Mouse (Mus musculus): ENCODE results near the gene Zc3h12d. TPM values are rescaled to one million over a fixed set of nuclear protein-coding genes. Genes with fewer than 3 reads are reported as not detected.

The Zc3h12d gene
- polyA plus RNA-seq, 1 experiment from 2014 or later: 0.41 TPM

DNA sequence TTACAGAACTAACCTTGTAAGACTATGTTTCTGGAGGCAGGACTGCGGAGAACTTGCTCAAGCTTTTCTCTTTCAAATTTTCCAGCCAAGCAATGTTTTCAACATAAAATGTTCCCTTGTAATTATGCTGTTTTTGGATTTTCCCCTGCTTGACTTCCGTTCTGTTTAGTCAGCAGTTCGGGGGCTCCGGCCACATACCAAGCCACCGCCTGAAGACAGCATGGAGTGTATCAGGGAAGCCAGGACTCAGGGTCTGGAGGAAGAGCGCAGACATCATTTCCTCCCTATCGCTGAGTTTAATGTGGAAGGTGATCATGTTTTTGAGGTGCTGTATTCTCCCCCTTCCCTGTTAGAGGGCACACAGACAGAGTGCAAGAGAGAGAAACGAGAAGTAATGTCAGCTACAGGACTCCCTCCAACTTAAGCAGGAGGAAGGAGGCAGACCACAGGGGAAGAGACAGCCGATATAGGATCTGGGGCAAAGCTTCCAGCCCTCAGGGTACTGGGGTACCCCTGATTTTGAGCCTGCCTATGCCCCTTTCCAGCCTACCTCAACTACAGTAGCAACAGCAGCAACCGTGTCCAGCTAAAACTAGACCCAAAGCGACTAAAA is 56.1 kb downstream of the Zc3h12d start:
- no peaks in the 10 kb centered on the region for H3K36me3 ChIP-seq
- H3K4me2 ChIP-seq (replicated peaks): no peak overlapping the region
- no peak for ATAC-seq (ENCODE audit: low FRiP score, low read depth)
- no peaks in the 10 kb centered on the region for H3K9me3 ChIP-seq
- no peak overlapping the region; the same call in 1 of the 2 replicates for H3K27ac ChIP-seq
- H3K9ac ChIP-seq: no peak overlapping the region
- H3K27me3 ChIP-seq: no peaks in the 10 kb centered on the region
- no peaks in the 10 kb centered on the region for H3K4me1 ChIP-seq
- 85% methylated on average over 11 of the region's 11 CpGs for WGBS
- no peak overlapping the region for H3K4me3 ChIP-seq

DNA sequence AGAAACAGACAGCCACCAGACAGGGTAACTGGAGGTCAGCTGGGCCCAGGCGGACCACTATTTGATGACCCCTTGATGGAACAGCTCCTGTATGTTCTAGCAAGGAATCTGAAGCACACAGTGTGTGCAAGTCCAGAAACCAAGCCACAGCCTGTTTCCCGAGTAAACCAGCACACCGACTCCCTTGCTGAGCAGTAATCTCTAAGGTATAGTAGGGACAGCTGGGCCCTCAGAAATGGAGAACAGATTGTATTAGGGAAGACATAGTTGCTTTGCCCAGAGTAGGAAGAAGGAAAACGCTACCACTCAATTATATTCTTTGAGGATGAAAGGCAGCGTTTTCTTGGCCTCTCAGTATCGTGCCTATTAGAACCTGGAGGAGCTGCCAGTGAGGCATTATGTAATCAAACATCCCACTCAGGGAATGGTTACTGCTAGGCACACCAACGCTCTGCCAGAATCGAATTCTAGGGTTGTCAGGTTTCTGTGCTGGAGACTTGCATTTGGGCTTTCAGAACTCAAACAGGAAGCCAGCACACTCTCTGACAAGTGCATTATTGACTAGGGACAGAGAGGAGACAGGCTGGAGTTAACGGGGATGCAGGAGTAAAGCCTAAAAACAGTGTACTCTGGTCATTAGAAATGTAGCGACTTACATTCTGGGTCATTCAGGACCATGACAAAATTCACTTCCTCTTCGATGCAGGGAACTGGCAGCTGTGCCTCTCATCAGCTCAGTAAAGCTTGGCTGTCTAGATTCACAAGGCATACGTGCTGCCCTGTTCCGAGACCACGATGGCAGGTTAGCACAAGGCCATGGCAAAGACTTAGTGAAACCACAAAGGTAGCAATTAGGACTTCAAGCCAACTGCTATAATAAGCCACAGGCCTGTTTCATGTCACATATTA is 68.7 kb downstream of the Zc3h12d start:
- no peak overlapping the region; the same call in 1 of the 2 replicates for H3K27ac ChIP-seq
- no peaks in the 10 kb centered on the region for H3K9me3 ChIP-seq
- H3K27me3 ChIP-seq: no peaks in the 10 kb centered on the region
- no peaks in the 10 kb centered on the region for H3K4me1 ChIP-seq
- 88% methylated on average over 14 of the region's 14 CpGs for WGBS
- no peak overlapping the region for H3K9ac ChIP-seq
- H3K4me2 ChIP-seq (replicated peaks): no peak overlapping the region
- ATAC-seq (ENCODE audit: low FRiP score, low read depth): no peak
- peaks cover 58% of the 10 kb centered on the region for H3K36me3 ChIP-seq
- no peak overlapping the region for H3K4me3 ChIP-seq

DNA sequence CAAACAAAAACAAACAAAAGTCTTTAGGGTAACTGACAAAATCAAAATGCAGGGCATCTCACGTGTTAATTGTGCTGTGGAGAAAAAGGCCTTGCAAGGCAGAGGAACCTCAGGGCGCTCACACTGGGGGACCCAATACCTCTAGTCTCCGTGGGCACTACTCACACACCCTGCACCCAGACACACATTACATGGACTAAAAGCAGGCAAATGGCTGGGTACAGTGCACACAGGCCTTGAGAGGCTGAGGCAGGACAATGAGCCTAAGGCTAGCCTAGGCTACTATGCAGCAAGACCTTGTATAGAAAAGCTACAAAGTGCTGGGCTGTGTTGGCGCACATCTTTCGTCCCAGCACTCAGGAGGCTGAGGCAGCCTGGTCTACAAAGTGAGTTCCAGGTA is 71.9 kb downstream of the Zc3h12d start:
- Histone ChIP-seq H3K4me1 (no peaks in the 10 kb centered on the region), H3K27ac (no peak overlapping the region), H3K4me2 (replicated peaks) (no peak overlapping the region), H3K36me3 (peaks cover 84% of the 10 kb centered on the region), H3K9me3 (no peaks in the 10 kb centered on the region), H3K9ac (no peak overlapping the region), H3K27me3 (no peaks in the 10 kb centered on the region), H3K4me3 (no peak overlapping the region)
- no peak for ATAC-seq (ENCODE audit: low FRiP score, low read depth)
- 95% methylated on average over 5 of the region's 5 CpGs for WGBS

DNA sequence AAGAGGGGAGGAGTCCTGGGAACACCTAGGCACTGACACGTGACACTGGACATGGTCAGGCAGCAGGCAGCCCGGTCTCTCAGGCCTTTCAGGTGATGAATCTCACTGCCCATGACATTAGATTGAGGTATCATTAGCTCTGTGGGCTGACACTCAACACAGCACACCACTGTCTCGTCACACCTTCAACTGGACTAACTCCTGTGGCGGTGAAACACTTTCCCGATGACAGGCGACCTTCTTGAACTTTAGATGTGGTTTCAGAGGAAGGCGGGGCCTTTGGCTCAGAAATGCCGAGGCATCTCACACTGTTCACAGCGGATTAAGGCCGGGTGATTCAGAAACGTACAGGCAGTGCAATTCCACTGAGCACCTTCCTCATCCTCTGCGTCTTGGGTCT is 74.9 kb downstream of the Zc3h12d start:
- H3K27ac ChIP-seq: no peak overlapping the region
- no peaks in the 10 kb centered on the region for H3K27me3 ChIP-seq
- 89% methylated on average over 12 of the region's 12 CpGs for WGBS
- H3K4me2 ChIP-seq (replicated peaks): no peak overlapping the region
- no peaks in the 10 kb centered on the region for H3K9me3 ChIP-seq
- H3K4me3 ChIP-seq: no peak overlapping the region
- H3K9ac ChIP-seq: no peak overlapping the region
- H3K4me1 ChIP-seq: no peaks in the 10 kb centered on the region; the same call in 1 of the 2 replicates
- no peak for ATAC-seq (ENCODE audit: low FRiP score, low read depth)
- H3K36me3 ChIP-seq: peaks cover 77% of the 10 kb centered on the region

DNA sequence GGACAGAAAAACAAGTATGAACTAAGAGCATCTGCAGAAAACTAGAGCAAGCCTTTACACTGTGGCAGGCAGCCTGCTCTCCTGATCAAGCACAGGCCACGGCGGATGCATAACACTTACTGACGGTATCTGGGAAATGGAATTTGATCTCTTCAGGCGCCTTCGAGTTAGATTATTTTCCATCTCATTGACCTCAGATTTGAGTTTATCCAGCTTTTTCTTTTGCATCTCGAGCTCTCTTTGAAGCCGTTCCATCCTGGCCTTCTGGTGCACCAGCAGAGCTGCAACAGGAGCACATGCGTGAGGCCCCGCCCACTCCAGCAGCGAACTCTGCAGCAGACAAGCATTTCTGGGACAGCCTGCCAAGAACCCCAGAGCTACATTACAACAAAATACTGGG is 79.0 kb downstream of the Zc3h12d start:
- no peak overlapping the region for H3K4me3 ChIP-seq
- ATAC-seq (ENCODE audit: low FRiP score, low read depth): no peak

More for the DNA sequence above, 79.0 kb downstream of the Zc3h12d start:
- Histone ChIP-seq H3K9ac (no peak overlapping the region), H3K27me3 (no peaks in the 10 kb centered on the region), H3K4me1 (no peaks in the 10 kb centered on the region; the same call in 1 of the 2 replicates), H3K36me3 (peaks cover 64% of the 10 kb centered on the region), H3K9me3 (no peaks in the 10 kb centered on the region), H3K27ac (no peak overlapping the region), H3K4me2 (replicated peaks) (no peak overlapping the region)
- WGBS: 68% methylated on average over 10 of the region's 10 CpGs

Small RNA genes lying within 50 kb of the gene (microRNA-seq; reads per million reads assigned to microRNA genes)
- gene Mir5104: 1.2 reads per million

Other genes starting within 250 kb of the Zc3h12d start
- 1.2 and 1.3 TPM in 2 replicates for gene Lrp11, start 242.7 kb upstream of the Zc3h12d start, polyA plus RNA-seq (2015; fragmentation: Nextera tagmentation; extraction: Ambion mirVana)
- gene Nup43, start 165.0 kb upstream of the Zc3h12d start, polyA plus RNA-seq (2015; fragmentation: Nextera tagmentation; extraction: Ambion mirVana): 61.0 and 67.0 TPM in 2 replicates
- gene Pcmt1, start 151.3 kb upstream of the Zc3h12d start, polyA plus RNA-seq (2015; fragmentation: Nextera tagmentation; extraction: Ambion mirVana): 125 and 132 TPM in 2 replicates
- gene Lats1, start 151.3 kb upstream of the Zc3h12d start, polyA plus RNA-seq (2015; fragmentation: Nextera tagmentation; extraction: Ambion mirVana): 7.3 and 7.6 TPM in 2 replicates
- gene Katna1, start 106.5 kb upstream of the Zc3h12d start, polyA plus RNA-seq (2015; fragmentation: Nextera tagmentation; extraction: Ambion mirVana): 59.9 and 62.3 TPM in 2 replicates
- 84.4 and 88.7 TPM in 2 replicates for gene Ginm1, start 39.6 kb upstream of the Zc3h12d start, polyA plus RNA-seq (2015; fragmentation: Nextera tagmentation; extraction: Ambion mirVana)
- gene Ppil4, start 39.6 kb upstream of the Zc3h12d start, polyA plus RNA-seq (2015; fragmentation: Nextera tagmentation; extraction: Ambion mirVana): 42.7 and 47.2 TPM in 2 replicates
- gene Tab2, start 123.8 kb downstream of the Zc3h12d start, polyA plus RNA-seq (2015; fragmentation: Nextera tagmentation; extraction: Ambion mirVana): 29.7 and 30.4 TPM in 2 replicates

Data from limb, embryonic 13.5 days (tissue).